Mouse (Mus musculus): ENCODE measurements around the gene Vps37b. TPM values are rescaled to one million over a fixed set of nuclear protein-coding genes. Genes with fewer than 3 reads are reported as not detected.
A peak's percentile ranks its signal among the peaks of the same experiment; 100 is the strongest.

Gene Vps37b
- polyA plus RNA-seq, 2 experiments, result 8.8 to 11.5 TPM

- TF ChIP-seq CTCF (IDR thresholded peaks at IDR 0.05; ENCODE audit: low read depth), result no peak
- no peak for TF ChIP-seq EP300 (IDR thresholded peaks at IDR 0.05; ENCODE audit: low read depth)
- Histone ChIP-seq H3K36me3 (replicated peaks; ENCODE audit: control insufficient read depth, insufficient read depth, low read depth) (no peaks in the 10 kb centered on the region; the same call in 1 of the 2 replicates), H3K4me2 (ENCODE audit: low read depth) (no peak overlapping the region), H3K9ac (replicated peaks) (no peak overlapping the region), H3K4me3 (ENCODE audit: insufficient read depth in 1 of 2, low read depth in 2 of 2, low read length in 2 of 2) (no peak overlapping the region), H3K4me1 (replicated peaks; ENCODE audit: control insufficient read depth in 2 of 2, insufficient read depth in 2 of 2, low read length in 1 of 2) (peaks cover 38 to 74% of the 10 kb centered on the region in 2 experiments), H3K27me3 (ENCODE audit: control insufficient read depth, insufficient read depth, low read length) (no peaks in the 10 kb centered on the region), H3K27ac (0 out of 2 replicates have a peak overlapping the region, but pooled peaks have one; percentile 12), H3K9me3 (ENCODE audit: control insufficient read depth, low read length) (no peaks in the 10 kb centered on the region)
- no peak for ATAC-seq (ENCODE audit: insufficient read depth)
- DNase-seq (ENCODE audit: low read depth in 3 of 3, low spot score in 3 of 3), result no peak
- 81% methylated on average over 6 of the region's 6 CpGs for WGBS (ENCODE audit: insufficient replicate concordance)
Measured at GRCm38 (mm10) chr5:124024677-124025076, 7.4 kb downstream of the Vps37b start.

GRCm38 (mm10) chr5:124022365-124022764, 9.7 kb downstream of the Vps37b start:
- Histone ChIP-seq H3K36me3 (replicated peaks; ENCODE audit: control insufficient read depth, insufficient read depth, low read depth) (no peaks in the 10 kb centered on the region; the same call in 1 of the 2 replicates), H3K9ac (replicated peaks) (peak overlapping the region; percentile 40; the same call in 1 of the 2 replicates), H3K27me3 (ENCODE audit: control insufficient read depth, insufficient read depth, low read length) (no peaks in the 10 kb centered on the region), H3K4me2 (ENCODE audit: low read depth) (peak overlapping the region; percentile 55), H3K27ac (peak overlapping the region; percentile 39), H3K4me1 (replicated peaks; ENCODE audit: control insufficient read depth in 2 of 2, insufficient read depth in 2 of 2, low read length in 1 of 2) (peaks cover 45 to 75% of the 10 kb centered on the region in 2 experiments), H3K9me3 (ENCODE audit: control insufficient read depth, low read length) (no peaks in the 10 kb centered on the region), H3K4me3 (ENCODE audit: insufficient read depth in 1 of 2, low read depth in 2 of 2, low read length in 2 of 2) (peak overlapping the region in 1 of 2 experiments; percentile 2; a peak in 2 of 4 replicates)
- 0 out of 2 replicates have a peak, but pooled peaks have one; percentile 5 for TF ChIP-seq EP300 (IDR thresholded peaks at IDR 0.05; ENCODE audit: low read depth)
- TF ChIP-seq CTCF (IDR thresholded peaks at IDR 0.05; ENCODE audit: low read depth), result no peak
- ATAC-seq (ENCODE audit: insufficient read depth) (no peak), DNase-seq (ENCODE audit: low read depth in 3 of 3, low spot score in 3 of 3) (no peak)
- 5% methylated on average over 7 of the region's 7 CpGs for WGBS (ENCODE audit: insufficient replicate concordance)

GRCm38 (mm10) chr5:124021701-124022100, 10.4 kb downstream of the Vps37b start:
- H3K9me3 ChIP-seq (ENCODE audit: control insufficient read depth, low read length), result no peaks in the 10 kb centered on the region
- H3K36me3 ChIP-seq (replicated peaks; ENCODE audit: control insufficient read depth, insufficient read depth, low read depth), result no peaks in the 10 kb centered on the region
- H3K4me1 ChIP-seq (replicated peaks; ENCODE audit: control insufficient read depth in 2 of 2, insufficient read depth in 2 of 2, low read length in 1 of 2), result peaks cover 52 to 78% of the 10 kb centered on the region in 2 experiments
- WGBS (ENCODE audit: insufficient replicate concordance), result 58% methylated on average over 11 of the region's 11 CpGs
- H3K27me3 ChIP-seq (ENCODE audit: control insufficient read depth, insufficient read depth, low read length), result no peaks in the 10 kb centered on the region
- TF ChIP-seq EP300 (IDR thresholded peaks at IDR 0.05; ENCODE audit: low read depth) (no peak), CTCF (IDR thresholded peaks at IDR 0.05; ENCODE audit: low read depth) (no peak)
- H3K4me2 ChIP-seq (ENCODE audit: low read depth), result peak overlapping the region; percentile 55
- no peak overlapping the region; the same call in 1 of the 2 replicates for H3K9ac ChIP-seq (replicated peaks)
- DNase-seq (ENCODE audit: low read depth in 3 of 3, low spot score in 3 of 3) (no peak), ATAC-seq (ENCODE audit: insufficient read depth) (no peak)
- peak overlapping the region; percentile 39 for H3K27ac ChIP-seq
- H3K4me3 ChIP-seq (ENCODE audit: insufficient read depth in 1 of 2, low read depth in 2 of 2, low read length in 2 of 2), result peak overlapping the region in 1 of 2 experiments; percentile 2; a peak in 1 of 4 replicates

GRCm38 (mm10) chr5:124021148-124021547, 10.9 kb downstream of the Vps37b start:
- no peak for ATAC-seq (ENCODE audit: insufficient read depth)
- Histone ChIP-seq H3K36me3 (replicated peaks; ENCODE audit: control insufficient read depth, insufficient read depth, low read depth) (no peaks in the 10 kb centered on the region), H3K9ac (replicated peaks) (no peak overlapping the region), H3K27me3 (ENCODE audit: control insufficient read depth, insufficient read depth, low read length) (no peaks in the 10 kb centered on the region), H3K9me3 (ENCODE audit: control insufficient read depth, low read length) (no peaks in the 10 kb centered on the region), H3K4me3 (ENCODE audit: insufficient read depth in 1 of 2, low read depth in 2 of 2, low read length in 2 of 2) (no peak overlapping the region), H3K4me1 (replicated peaks; ENCODE audit: control insufficient read depth in 2 of 2, insufficient read depth in 2 of 2, low read length in 1 of 2) (peaks cover 56 to 79% of the 10 kb centered on the region in 2 experiments), H3K4me2 (ENCODE audit: low read depth) (no peak overlapping the region), H3K27ac (no peak overlapping the region)
- no peak for TF ChIP-seq CTCF (IDR thresholded peaks at IDR 0.05; ENCODE audit: low read depth)
- TF ChIP-seq EP300 (IDR thresholded peaks at IDR 0.05; ENCODE audit: low read depth), result no peak
- 72% methylated on average over 11 of the region's 11 CpGs for WGBS (ENCODE audit: insufficient replicate concordance)
- DNase-seq (ENCODE audit: low read depth in 3 of 3, low spot score in 3 of 3), result no peak

- no peaks in the 10 kb centered on the region for H3K27me3 ChIP-seq (ENCODE audit: control insufficient read depth, insufficient read depth, low read length)
- peaks cover 56 to 75% of the 10 kb centered on the region in 2 experiments for H3K4me1 ChIP-seq (replicated peaks; ENCODE audit: control insufficient read depth in 2 of 2, insufficient read depth in 2 of 2, low read length in 1 of 2)
- TF ChIP-seq CTCF (IDR thresholded peaks at IDR 0.05; ENCODE audit: low read depth), result no peak
- no peak for TF ChIP-seq EP300 (IDR thresholded peaks at IDR 0.05; ENCODE audit: low read depth)
- H3K4me3 ChIP-seq (ENCODE audit: insufficient read depth in 1 of 2, low read depth in 2 of 2, low read length in 2 of 2), result no peak overlapping the region
- no peaks in the 10 kb centered on the region for H3K36me3 ChIP-seq (replicated peaks; ENCODE audit: control insufficient read depth, insufficient read depth, low read depth)
- 0 out of 2 replicates have a peak overlapping the region, but pooled peaks have one; percentile 24 for H3K9ac ChIP-seq (replicated peaks)
- H3K27ac ChIP-seq, result peak overlapping the region; percentile 13
- H3K4me2 ChIP-seq (ENCODE audit: low read depth), result peak overlapping the region; percentile 45
- no peaks in the 10 kb centered on the region for H3K9me3 ChIP-seq (ENCODE audit: control insufficient read depth, low read length)
- DNase-seq (ENCODE audit: low read depth in 3 of 3, low spot score in 3 of 3) (peak in 2 of 3 experiments; percentile 46 to 66), ATAC-seq (ENCODE audit: insufficient read depth) (peak; percentile 59)
- 27% methylated on average over 12 of the region's 12 CpGs for WGBS (ENCODE audit: insufficient replicate concordance)
Measured at GRCm38 (mm10) chr5:124019348-124020216, 12.5 kb downstream of the Vps37b start.
